Mouse (Mus musculus) thymus, postnatal 25 days (tissue): ENCODE data around the gene Ubqln1.
"Not testable (repeated sequence)": the region's sequence is repeated elsewhere in the genome, so short reads cannot be mapped to it uniquely, and the experiment has no call there.

Experiments used
- DNase-seq: peaks from one replicate; pipeline ENCODE4 v3.0.0; 2022

Ubqln1 gene

DNA sequence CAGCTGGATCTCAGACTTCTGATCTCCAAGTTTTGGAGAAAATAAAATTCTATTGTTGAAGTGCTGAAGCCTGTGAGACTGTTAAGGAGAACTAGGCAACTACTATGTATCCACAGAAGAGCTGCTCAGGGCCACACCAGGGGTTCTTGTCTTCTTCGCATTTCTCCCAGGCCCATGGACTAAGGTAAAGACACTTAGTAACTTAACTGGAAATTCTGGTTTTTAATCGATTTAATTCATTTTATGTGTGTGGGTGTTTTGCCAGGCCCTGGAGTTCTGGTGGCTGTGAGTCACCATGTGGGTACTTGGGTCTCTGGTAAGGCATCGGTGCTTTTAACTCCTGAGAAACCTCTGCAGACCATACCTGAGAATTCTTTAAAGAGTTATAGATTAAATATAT is 65.8 kb downstream of the Ubqln1 start:
- DNase-seq: no peak

DNA sequence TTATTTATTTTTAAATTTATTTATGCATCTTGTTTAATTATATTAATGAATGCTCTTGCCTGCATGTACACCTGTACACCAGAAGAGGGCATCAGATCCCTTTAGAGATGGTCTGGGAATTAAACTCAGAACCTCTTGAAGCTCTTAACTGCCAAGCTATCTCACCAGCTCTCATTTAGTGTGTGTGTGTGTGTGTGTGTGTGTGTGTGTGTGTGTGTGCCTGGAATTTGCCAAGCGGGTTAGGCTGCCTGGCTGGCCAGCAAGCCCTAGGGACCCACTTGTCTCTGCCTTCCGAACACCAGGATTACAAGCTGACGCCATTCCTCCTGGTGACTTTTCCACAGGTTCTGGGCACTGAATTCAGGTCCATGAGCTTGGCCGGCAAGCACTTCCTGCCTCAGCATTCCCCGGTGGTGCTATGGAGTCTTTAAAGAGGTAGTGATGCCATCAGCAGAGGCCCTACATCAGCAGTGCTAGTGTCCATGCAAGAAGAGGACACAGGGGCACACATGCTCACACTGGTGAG is 66.4 kb downstream of the Ubqln1 start:
- DNase-seq: no peak

DNA sequence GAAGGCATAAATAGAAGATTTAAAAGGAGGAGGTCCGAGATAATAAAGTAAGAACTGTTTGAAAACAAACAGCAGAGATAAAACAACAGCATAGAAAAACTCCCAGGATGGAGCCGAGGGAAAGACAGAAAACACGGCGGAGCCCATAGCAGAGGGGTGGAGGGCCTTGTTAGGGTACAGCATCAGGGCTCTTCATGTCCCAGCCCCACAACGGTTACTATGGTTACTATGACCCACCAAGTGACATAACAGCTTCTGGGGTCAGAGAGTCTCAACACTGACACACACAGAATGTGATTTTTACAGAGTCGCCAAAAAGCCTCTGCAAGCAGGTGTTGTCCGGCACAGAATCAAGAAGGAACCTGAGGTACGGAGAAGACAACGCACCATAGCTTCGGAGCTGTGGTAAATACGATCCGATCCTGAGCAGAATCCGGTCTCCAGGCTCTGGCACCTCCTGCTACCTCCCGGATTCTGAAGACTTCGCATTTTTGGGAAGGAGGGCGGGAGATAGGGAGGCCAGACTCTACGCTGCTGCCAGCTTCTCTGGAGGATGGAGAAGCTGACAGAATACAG is 67.1 kb downstream of the Ubqln1 start:
- peak; percentile 43 for DNase-seq

DNA sequence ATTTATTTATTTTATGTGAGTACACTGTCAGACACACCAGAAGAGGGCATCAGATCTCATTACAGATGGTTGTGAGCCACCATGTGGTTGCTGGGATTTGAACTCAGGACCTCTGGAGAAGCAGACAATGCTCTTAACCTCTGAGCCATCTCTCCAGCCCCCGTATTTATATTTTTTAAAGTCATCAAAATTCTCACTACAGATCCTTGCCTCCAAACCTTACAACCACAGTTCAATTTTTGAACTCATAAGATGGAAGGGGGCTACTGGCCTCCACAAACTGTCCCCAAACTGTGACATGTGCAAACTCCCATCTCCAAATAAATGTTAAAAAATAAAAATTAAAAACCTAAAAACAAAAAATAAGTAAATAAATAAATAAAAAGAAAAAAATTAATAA is 67.7 kb downstream of the Ubqln1 start:
- no peak for DNase-seq

DNA sequence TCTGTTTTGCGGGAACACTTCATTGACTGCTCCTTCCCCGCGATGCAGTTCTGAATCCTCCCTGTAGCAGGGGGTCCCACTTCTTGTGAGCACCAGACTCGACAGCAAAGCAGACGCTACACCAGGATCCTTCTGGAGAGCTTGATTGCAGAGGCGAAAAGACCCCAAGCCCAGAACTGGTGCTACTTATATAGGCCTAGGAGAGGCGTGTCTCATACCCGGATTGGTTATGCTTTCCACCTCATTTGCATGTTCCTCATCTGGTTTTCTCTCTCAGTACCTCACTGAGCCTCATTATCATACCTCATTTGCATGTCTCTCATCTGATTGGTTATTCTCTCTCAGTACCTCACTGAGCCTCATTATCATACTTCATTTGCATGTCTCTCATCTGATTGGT is 68.8 kb downstream of the Ubqln1 start:
- DNase-seq: not testable (repeated sequence)

DNA sequence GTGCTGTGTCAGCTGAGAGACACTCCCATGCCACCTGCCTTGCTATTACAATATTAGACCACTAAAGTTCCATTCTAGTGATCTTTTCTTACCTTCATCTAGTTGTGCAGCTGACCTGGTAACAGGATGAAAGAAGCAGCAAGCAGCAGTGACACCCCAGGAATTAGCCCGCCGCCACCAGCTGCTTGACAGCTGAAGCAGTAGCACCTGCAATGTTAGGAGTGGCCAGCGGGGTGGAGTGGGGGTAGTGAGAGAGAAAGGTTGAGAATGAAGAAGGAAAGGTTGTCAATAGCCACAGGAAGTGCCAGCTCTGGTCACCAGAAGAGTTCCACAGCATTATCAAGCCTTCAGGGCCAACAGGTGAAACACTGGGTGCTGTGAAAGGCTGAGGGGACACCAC is 83.8 kb downstream of the Ubqln1 start:
- DNase-seq: no peak

DNA sequence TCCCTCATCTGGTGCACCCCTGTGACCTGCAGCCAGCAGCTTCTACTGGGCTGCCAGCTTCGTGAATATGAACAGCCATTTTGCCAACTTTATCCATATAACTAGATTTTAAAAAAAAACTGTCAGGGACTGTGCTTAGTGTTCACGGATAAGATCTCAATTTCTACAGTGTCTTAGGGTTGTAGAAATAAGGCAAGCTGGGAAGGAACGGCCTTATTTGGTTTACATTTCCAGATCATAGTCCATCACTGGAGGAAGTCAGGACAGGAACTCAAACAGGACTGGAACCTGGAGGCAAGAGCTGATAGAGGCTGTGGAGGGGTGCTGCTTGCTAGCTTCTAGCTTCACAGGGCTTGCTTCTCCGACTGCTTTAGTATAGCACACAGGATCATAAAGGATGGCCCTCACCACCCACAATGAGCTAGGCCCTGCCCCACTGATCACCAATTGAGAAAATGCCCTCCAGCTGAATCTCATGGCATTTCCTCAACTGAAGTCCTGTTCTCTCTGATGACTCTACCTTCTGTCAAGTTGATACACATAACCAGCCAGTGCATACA is 85.7 kb downstream of the Ubqln1 start:
- DNase-seq: peak; percentile 7

DNA sequence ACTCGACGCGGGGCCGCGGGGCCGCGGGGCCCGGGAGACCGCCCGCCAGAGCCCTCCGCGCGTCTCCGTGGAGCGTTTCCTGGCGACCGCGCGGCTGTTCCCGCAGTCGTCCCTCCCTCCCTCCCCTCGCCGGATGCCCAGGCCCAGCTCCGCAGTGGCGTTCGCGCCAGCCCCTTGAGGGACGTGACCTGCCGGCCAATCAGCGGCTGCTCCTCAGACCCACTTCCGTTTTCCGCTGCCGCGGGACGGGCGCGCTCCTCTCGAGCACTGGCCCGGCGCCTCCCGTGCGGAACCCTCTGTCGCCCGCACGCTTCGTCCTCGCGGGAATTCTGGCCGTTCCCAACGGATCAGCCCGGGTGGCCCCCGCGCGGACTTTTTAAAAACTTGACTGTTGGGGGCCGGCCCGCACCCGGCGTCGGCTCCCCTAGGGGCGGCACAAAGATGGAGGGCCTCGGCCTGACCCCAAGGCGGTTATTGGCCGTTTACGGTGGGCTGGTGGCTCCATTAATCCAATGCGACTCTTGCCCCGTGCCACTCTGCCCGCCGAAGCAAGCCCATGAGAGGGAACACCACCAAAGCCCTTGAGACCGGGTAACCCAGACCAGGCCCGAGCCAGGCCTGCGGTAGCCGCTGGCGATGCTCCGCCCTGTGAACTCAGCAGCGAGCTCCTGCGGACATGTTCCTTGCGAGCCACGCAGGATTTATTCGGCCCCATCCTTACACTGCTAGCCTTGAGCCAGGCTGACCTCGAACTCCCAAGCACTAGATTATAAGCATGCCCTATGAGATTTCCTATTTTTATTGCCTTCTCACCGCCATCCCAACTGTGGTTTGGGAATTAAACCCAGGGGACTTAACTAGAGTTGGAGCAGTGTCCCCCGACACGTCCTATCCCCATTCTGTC is 86.4 kb downstream of the Ubqln1 start:
- DNase-seq: peak; percentile 94

DNA sequence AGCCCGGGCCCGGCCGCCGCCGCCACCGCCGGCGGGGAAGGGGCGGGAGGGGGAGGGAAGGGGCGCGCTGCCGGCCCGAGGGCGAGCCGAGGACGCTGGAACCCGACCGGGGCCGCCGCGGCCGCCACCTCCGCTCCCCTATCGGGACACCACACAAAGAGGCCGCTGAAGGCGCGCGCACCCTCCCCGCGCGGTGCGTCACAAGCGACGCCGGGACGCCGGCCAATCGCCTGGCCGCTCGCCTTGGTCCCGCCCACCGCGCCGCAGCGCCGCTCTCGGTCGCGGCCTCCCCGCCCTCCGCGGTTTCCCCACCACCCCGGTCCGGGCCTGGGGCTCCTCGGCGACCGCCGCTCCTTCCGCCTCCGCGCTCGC is 87.1 kb downstream of the Ubqln1 start, which contains the start of gene Hnrnpa0:
Gene Hnrnpa0 (minus strand): TSS at position 161 of the 372 bp plus-strand sequence.
- peak; percentile 95 for DNase-seq

DNA sequence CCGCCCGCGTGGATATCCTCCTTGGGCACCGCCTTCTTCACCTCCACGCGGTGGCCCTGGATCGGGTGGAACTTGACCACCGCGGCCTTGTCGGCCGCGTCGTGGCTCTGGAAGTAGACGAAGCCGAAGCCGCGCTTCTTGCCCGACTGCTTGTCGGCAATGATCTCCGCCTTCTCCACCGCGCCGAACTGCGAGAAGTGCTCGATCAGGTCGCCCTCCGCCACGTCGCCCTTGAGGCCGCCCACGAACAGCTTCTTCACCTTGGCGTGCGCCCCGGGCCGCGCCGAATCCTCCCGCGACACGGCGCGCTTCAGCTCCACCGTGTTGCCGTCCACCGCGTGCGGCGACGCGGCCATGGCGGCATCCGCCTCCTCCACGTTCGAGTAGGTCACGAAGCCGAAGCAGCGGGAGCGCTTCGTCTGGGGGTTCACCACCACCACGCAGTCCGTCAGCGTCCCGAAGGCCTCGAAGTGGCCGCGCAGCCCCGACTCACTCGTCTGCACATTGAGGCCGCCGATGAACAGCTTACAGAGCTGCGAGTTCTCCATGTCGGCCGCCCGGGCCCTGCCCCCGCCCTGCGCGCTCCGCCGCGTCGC is 87.6 kb downstream of the Ubqln1 start:
- DNase-seq: no peak

DNA sequence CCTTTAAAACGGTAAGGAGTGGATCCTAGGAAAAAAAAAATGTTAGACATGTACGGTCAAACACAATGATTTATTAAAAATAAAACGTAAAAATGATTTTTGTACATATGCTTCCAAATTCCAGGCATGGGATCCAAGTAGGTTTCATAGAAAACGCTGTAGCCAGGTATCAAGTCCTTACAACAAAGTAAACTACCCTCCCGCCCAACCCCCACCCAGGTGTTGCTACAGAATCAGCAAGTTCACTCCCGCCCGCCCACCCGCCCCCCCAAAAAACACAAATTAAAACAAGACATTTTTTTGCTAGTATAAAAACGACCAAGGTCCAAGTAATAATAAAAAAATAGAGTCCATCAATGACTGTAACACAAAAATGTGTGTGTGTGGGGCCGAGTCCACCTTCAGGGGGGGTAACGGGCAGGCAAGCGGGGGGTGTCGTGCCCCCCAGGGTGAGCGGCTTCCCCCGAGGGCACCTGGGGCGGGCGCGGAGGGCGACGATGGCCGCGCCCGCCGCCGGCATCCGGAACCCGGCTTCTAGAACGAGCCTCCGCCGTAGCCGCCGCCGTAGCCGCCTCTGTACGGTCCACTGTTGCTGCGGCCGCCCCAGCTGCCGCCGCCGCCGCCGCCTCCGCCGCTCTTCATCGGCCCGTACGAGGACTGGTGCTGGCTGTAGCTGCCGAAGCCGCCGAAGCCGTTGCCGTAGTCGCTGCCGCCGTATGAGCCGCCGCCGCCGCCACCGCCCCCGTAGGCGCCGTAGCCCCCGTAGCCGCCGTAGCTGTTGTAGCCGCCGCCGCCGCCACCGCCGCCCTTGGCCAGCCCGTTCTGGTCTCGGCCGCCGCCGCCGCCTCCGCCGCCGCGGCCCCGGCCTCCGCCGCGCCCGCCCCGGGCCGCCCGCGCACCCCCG is 88.3 kb downstream of the Ubqln1 start:
- peak; percentile 53 for DNase-seq
